Mouse (Mus musculus) megakaryocyte-erythroid progenitor cell, adult 5-6 weeks (primary cell): ENCODE data around the gene Slc3a2. TPM values are rescaled to one million over a fixed set of nuclear protein-coding genes. Genes with fewer than 3 reads are reported as not detected.

ENCODE experiments used
- ATAC-seq: replicated peaks from 2 replicates; pipeline ENCODE4 v1.8.0; 2016; ENCODE audit warnings: mild to moderate bottlenecking, inconsistent platforms; ENCODE audit not compliant: severe bottlenecking, poor library complexity, low FRiP score, low TSS enrichment
- total RNA-seq, 2 experiments: library from RNA; stranded (forward) in 1 of 2; stranded (reverse) in 1 of 2; fragments of 200-1000, 215-1000 nt in 1 of 2; fragments of >200 nt in 1 of 2; fragmentation: Nextera tagmentation in 1 of 2; gene quantifications; 2 replicates each; pipeline ENCODE4 v1.2.3; 2014 to 2017

The Slc3a2 gene
- total RNA-seq, 2 experiments from 2014 or later = 74.7 to 93.9 TPM

GRCm38 (mm10) chr19:8712870-8713305 lies 10.3 kb downstream of the Slc3a2 start:
- ATAC-seq = peak; percentile 53

GRCm38 (mm10) chr19:8711949-8712869 lies 11.0 kb downstream of the Slc3a2 start:
- ATAC-seq = no peak

- ATAC-seq = no peak
These were observed 11.7 kb downstream of the Slc3a2 start for GRCm38 (mm10) chr19:8711506-8711905.

- ATAC-seq = no peak
These were observed 13.1 kb downstream of the Slc3a2 start for GRCm38 (mm10) chr19:8710057-8710456.

GRCm38 (mm10) chr19:8708954-8709353 lies 14.2 kb downstream of the Slc3a2 start:
- ATAC-seq = no peak

GRCm38 (mm10) chr19:8706930-8707329 lies 16.2 kb downstream of the Slc3a2 start:
- no peak for ATAC-seq

- no peak for ATAC-seq
These were observed 17.0 kb downstream of the Slc3a2 start for GRCm38 (mm10) chr19:8706132-8706667.

- no peak for ATAC-seq
These were observed 18.0 kb downstream of the Slc3a2 start for GRCm38 (mm10) chr19:8705026-8705708.

- no peak for ATAC-seq
These were observed 19.6 kb downstream of the Slc3a2 start for GRCm38 (mm10) chr19:8703571-8703970.

- ATAC-seq = no peak
These were observed 20.7 kb downstream of the Slc3a2 start for GRCm38 (mm10) chr19:8702458-8702857.

- ATAC-seq = no peak
These were observed 23.5 kb downstream of the Slc3a2 start for GRCm38 (mm10) chr19:8699652-8700051.

GRCm38 (mm10) chr19:8695330-8695729 lies 27.8 kb downstream of the Slc3a2 start:
- ATAC-seq = peak; percentile 82

GRCm38 (mm10) chr19:8692740-8693139 lies 30.4 kb downstream of the Slc3a2 start:
- no peak for ATAC-seq

- no peak for ATAC-seq
These were observed 31.2 kb downstream of the Slc3a2 start for GRCm38 (mm10) chr19:8691871-8692539.

GRCm38 (mm10) chr19:8683627-8684026 lies 39.5 kb downstream of the Slc3a2 start:
- no peak for ATAC-seq

GRCm38 (mm10) chr19:8682996-8683395 lies 40.2 kb downstream of the Slc3a2 start:
- ATAC-seq = peak; percentile 69

GRCm38 (mm10) chr19:8681633-8682362 lies 41.4 kb downstream of the Slc3a2 start:
- no peak for ATAC-seq

- ATAC-seq = no peak
These were observed 44.0 kb downstream of the Slc3a2 start for GRCm38 (mm10) chr19:8679031-8679779.
